Mouse (Mus musculus): ENCODE data around the gene Hspa12b.

DNA sequence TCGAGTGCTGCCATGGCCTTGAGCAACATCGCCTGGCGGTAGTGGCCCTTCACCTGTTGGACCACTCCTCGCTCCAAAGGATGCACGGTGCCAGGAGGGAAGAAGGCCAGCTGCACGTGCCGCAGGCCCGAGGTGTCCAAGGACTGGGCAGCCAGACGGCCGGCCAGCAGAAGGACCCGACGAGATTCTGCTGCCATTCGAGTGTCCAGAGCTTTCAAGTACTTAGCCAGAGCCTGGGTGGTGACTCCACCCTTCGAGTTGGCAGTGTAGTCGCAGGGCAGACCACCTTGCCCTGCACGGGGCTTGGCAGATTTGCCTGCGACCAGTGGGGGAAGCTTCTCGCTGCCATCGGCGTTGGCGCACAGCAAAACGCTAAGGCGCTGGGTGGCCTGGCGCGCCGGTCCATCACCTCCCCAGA is 51.8 kb downstream of the Hspa12b start:
- TF ChIP-seq GATA1 (IDR thresholded peaks at IDR 0.05; ENCODE audit: borderline replicate concordance, low read length): no peak
- no peak for TF ChIP-seq FLI1 (IDR thresholded peaks at IDR 0.05; ENCODE audit: low read length)

Data from megakaryocyte, embryonic 14.5 days (primary cell).